Mouse (Mus musculus) olfactory bulb, adult 2 months (tissue): Measurements from ENCODE around the gene Sez6l.

Source experiments
- CTCF ChIP-seq: fragments of 200-500 bp; IDR thresholded peaks from 2 replicates; pipeline ENCODE4 v1.5.1; 2012; ENCODE audit warnings: low read depth, mild to moderate bottlenecking, low read length, moderate library complexity; ENCODE audit not compliant: insufficient read depth
- POLR2A ChIP-seq: fragments of 200-500 bp; IDR thresholded peaks from 2 replicates; pipeline ENCODE4 v1.6.1; 2012; ENCODE audit warnings: mild to moderate bottlenecking, low read depth, low read length, moderate library complexity; ENCODE audit not compliant: insufficient read depth

GRCm38 (mm10) chr5:112382042-112382441, 194.9 kb downstream of the Sez6l start:
- TF ChIP-seq CTCF (no peak), POLR2A (no peak)
